Mouse (Mus musculus) liver, adult 2 months (tissue): ENCODE data around the gene Zcchc8. TPM values are rescaled to one million over a fixed set of nuclear protein-coding genes. Genes with fewer than 3 reads are reported as not detected.

Experiments
- DNase-seq: peaks from one replicate; pipeline ENCODE4 v3.0.0-alpha.2; 2011; ENCODE audit warnings: low read depth, low spot score; ENCODE audit errors: extremely low read depth
- H3K27ac ChIP-seq: fragments of 200-500 bp; replicated peaks from 2 replicates; pipeline ENCODE4 v1.5.1; 2012; ENCODE audit warnings: low read depth, mild to moderate bottlenecking, control low read depth, inconsistent platforms, low read length; ENCODE audit not compliant: insufficient read depth
- H3K27me3 ChIP-seq: fragments of 200-500 bp; 2 replicates; pipeline ENCODE4 v1.6.1; 2012; ENCODE audit warnings: mild to moderate bottlenecking, moderate library complexity, low read length, inconsistent platforms; ENCODE audit not compliant: control insufficient read depth, insufficient read depth
- H3K36me3 ChIP-seq: fragments of 200-500 bp; 2 replicates; pipeline ENCODE4 v1.6.1; 2012; ENCODE audit warnings: low read length, inconsistent platforms; ENCODE audit not compliant: control insufficient read depth, insufficient read depth
- H3K4me1 ChIP-seq: fragments of 200-500 bp; 2 replicates; pipeline ENCODE4 v1.6.1; 2011; ENCODE audit warnings: low read length; ENCODE audit not compliant: control insufficient read depth, insufficient read depth
- H3K4me3 ChIP-seq: fragments of 200-500 bp; 2 replicates; pipeline ENCODE4 v1.5.1; 2011; ENCODE audit warnings: low read depth, mild to moderate bottlenecking, control low read depth, low read length, moderate library complexity; ENCODE audit not compliant: insufficient read depth
- H3K79me2 ChIP-seq: fragments of 200-500 bp; 2 replicates; pipeline ENCODE4 v1.6.1; 2012; ENCODE audit warnings: inconsistent platforms, mild to moderate bottlenecking, low read length, moderate library complexity; ENCODE audit not compliant: control insufficient read depth, insufficient read depth
- H3K9ac ChIP-seq: fragments of 200-500 bp; 2 replicates; pipeline ENCODE4 v1.6.1; 2012; ENCODE audit warnings: low read depth, mild to moderate bottlenecking, control low read depth, inconsistent platforms, low read length
- CTCF ChIP-seq: fragments of 200-500 bp; IDR thresholded peaks from 2 replicates; pipeline ENCODE4 v1.5.1; 2011; ENCODE audit warnings: low read depth, low read length, control low read depth
- POLR2A ChIP-seq: fragments of 200-500 bp; IDR thresholded peaks from 2 replicates; pipeline ENCODE4 v1.6.1; 2011; ENCODE audit warnings: low read length, control low read depth; ENCODE audit not compliant: insufficient read depth; ENCODE audit errors: extremely low read depth
- WGBS: fragments of 180-500 bp; shearing (Covaris S2); methylation state at CpG from one replicate; pipeline ENCODE4 v1.1.7; 2018; 5-methylcytosine and 5-hydroxymethylcytosine counted together
- polyA plus RNA-seq: library from polyadenylated mRNA; depleted of rRNA; stranded (reverse); fragments of >200 nt; gene quantifications from 2 replicates; pipeline ENCODE4 v1.2.3, GENCODE M21; 2012
- total RNA-seq: library from RNA; depleted of rRNA; stranded (reverse); fragments of >200 nt; gene quantifications from 2 replicates; pipeline ENCODE4 v1.2.3, GENCODE M21; 2014

The Zcchc8 gene
- total and polyA plus RNA-seq, 2 experiments = 9.0 to 12.7 TPM

- Histone ChIP-seq H3K36me3 (no peaks in the 10 kb centered on the region), H3K27me3 (no peaks in the 10 kb centered on the region), H3K4me1 (peaks cover 12% of the 10 kb centered on the region), H3K9ac (no peak overlapping the region), H3K79me2 (peaks cover 24% of the 10 kb centered on the region), H3K27ac (peak overlapping the region; percentile 8), H3K4me3 (no peak overlapping the region)
- 23% methylated on average over 4 of the region's 4 CpGs for WGBS
- DNase-seq = no peak
- TF ChIP-seq POLR2A (no peak), CTCF (no peak)
These were observed 38.5 kb downstream of the Zcchc8 start for GRCm38 (mm10) chr5:123682372-123682771.

DNA sequence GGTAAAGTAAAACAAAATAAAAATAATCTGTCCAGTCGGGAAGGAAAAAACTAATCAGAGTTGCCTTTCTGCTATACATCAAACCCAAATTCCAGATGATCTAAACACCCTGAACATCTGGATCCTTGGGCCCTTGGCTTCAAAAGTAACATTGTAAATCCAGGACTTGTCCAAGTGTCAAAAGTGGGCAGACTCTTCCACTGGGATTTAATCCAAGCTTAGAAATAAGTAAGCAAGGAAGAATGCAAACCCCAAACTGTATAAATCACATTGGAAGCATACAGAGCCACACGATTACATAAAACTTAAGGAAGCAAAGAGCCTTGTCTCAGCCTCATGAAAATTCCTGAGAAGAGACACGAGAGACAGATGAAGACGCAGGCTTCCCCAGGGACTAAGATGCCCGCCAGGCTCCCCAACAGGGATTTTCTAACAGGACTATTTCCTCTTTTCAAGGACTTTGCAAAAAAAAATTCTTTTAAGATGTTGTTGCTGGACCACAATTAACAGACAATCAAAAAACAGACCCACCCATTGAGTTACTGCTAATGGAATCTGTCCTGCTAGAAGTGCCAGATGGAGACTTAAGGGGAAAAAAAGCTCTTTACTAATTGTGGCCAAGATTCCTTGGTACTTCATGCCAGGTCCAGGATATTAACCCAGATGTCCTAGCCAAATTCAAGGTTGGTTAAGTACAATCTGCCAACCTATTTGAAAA, 41.2 kb downstream of the Zcchc8 start:
- no peak for TF ChIP-seq CTCF
- TF ChIP-seq POLR2A = no peak
- DNase-seq = peak; percentile 72
- Histone ChIP-seq H3K27ac (no peak overlapping the region), H3K79me2 (peaks cover 32% of the 10 kb centered on the region), H3K36me3 (no peaks in the 10 kb centered on the region), H3K27me3 (no peaks in the 10 kb centered on the region), H3K9ac (no peak overlapping the region), H3K4me3 (no peak overlapping the region), H3K4me1 (peaks cover 24% of the 10 kb centered on the region)
- 66% methylated on average over 5 of the region's 5 CpGs for WGBS

- H3K27ac ChIP-seq = 0 out of 2 replicates have a peak overlapping the region, but pooled peaks have one; percentile 4
These were observed 41.8 kb downstream of the Zcchc8 start for GRCm38 (mm10) chr5:123679106-123679505.

DNA sequence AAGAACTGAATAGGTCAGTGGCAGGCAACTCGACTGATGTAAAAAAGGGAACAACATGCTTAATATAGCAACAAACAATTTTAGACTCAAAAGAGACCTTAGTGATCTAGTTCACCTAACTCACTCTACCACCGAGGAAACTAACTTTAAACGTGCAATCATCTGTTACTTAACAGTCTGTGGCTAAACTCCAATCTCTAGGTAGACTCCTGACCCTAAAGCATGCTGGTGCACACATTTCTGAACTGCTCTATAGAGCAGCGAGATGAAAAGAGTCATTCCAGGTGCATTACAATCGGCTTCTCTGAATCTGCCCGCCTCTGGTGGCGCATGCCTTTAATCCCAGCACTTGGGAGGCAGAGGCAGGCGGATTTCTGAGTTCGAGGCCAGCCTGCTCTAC, 45.2 kb downstream of the Zcchc8 start:
- H3K27ac ChIP-seq = peak overlapping the region; percentile 85
- no peak overlapping the region for H3K9ac ChIP-seq
- peaks cover 37% of the 10 kb centered on the region for H3K79me2 ChIP-seq
- 14% methylated on average over 9 of the region's 9 CpGs for WGBS
- no peaks in the 10 kb centered on the region for H3K36me3 ChIP-seq
- no peaks in the 10 kb centered on the region for H3K27me3 ChIP-seq
- peaks cover 40% of the 10 kb centered on the region for H3K4me1 ChIP-seq
- no peak overlapping the region for H3K4me3 ChIP-seq
- TF ChIP-seq POLR2A (no peak), CTCF (no peak)
- DNase-seq = peak; percentile 88

More at GRCm38 (mm10) chr5:123679106-123679505, 41.8 kb downstream of the Zcchc8 start:
- Histone ChIP-seq H3K79me2 (peaks cover 36% of the 10 kb centered on the region), H3K36me3 (no peaks in the 10 kb centered on the region), H3K9ac (no peak overlapping the region), H3K4me1 (peaks cover 25% of the 10 kb centered on the region), H3K4me3 (no peak overlapping the region), H3K27me3 (no peaks in the 10 kb centered on the region)
- DNase-seq = no peak
- 76% methylated on average over 3 of the region's 3 CpGs for WGBS
- no peak for TF ChIP-seq CTCF
- TF ChIP-seq POLR2A = no peak

DNA sequence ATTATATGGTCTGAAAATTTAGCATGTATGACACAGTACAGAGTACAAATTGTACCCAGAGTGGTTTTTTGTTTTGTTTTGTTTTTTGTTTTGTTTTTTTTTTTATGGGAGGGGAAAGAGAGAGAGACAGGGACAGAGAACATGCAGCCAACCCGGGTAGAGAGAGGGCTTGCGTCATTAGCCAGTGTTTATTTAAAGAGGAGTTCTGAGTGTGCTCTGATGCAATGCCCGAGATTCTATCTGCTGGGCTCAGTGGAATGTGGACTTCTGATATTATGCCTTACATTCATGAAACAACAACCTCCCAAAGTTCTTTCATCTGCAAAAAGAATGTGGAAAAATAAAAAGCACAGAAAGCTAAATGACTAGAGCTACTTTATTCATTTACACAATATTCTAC, 45.7 kb downstream of the Zcchc8 start:
- peak; percentile 95 for DNase-seq
- H3K79me2 ChIP-seq = peaks cover 37% of the 10 kb centered on the region
- WGBS = 5% methylated on average over 3 of the region's 3 CpGs
- peaks cover 39% of the 10 kb centered on the region for H3K4me1 ChIP-seq
- no peak overlapping the region for H3K27ac ChIP-seq
- TF ChIP-seq CTCF (no peak), POLR2A (no peak)
- H3K36me3 ChIP-seq = no peaks in the 10 kb centered on the region
- no peak overlapping the region for H3K9ac ChIP-seq
- no peak overlapping the region for H3K4me3 ChIP-seq
- no peaks in the 10 kb centered on the region for H3K27me3 ChIP-seq

- no peak for TF ChIP-seq POLR2A
- no peak for TF ChIP-seq CTCF
- H3K9ac ChIP-seq = peak overlapping the region; percentile 29; the same call in 1 of the 2 replicates
- H3K4me3 ChIP-seq = no peak overlapping the region
- no peaks in the 10 kb centered on the region for H3K27me3 ChIP-seq
- H3K4me1 ChIP-seq = peaks cover 38% of the 10 kb centered on the region
- peak overlapping the region; percentile 93 for H3K27ac ChIP-seq
- peaks cover 39% of the 10 kb centered on the region for H3K79me2 ChIP-seq
- H3K36me3 ChIP-seq = no peaks in the 10 kb centered on the region
- no peak for DNase-seq
- 58% methylated on average over 3 of the region's 3 CpGs for WGBS
These were observed 49.5 kb downstream of the Zcchc8 start for GRCm38 (mm10) chr5:123671473-123671820.
